Mouse (Mus musculus) CH12.LX (cell line): ENCODE measurements at regions not wholly inside any gene's neighbourhood (a gene's known extent, or its start where the extent isn't known, plus 50 kb on each side); places are given as distances from the start of the nearest gene placed in this dataset.

Experiments used
- DNase-seq: peaks from one replicate; pipeline ENCODE4 v3.0.0-alpha.2; 2013; ENCODE audit errors: extremely low read depth
- H3K27ac ChIP-seq: 2 replicates; pipeline ENCODE4 v1.5.1; 2012; ENCODE audit warnings: low read depth, mild to moderate bottlenecking, control low read depth, moderate library complexity; ENCODE audit not compliant: insufficient read depth
- H3K27me3 ChIP-seq: replicated peaks from 2 replicates; pipeline ENCODE3; 2012; ENCODE audit warnings: inconsistent platforms
- H3K36me3 ChIP-seq, 2 experiments: replicated peaks in 1 of 2; 2 replicates each; pipeline versions ENCODE3 to v1.6.1; 2012; ENCODE audit warnings: inconsistent platforms in 1 of 2, low read length in 1 of 2, mild to moderate bottlenecking in 1 of 2, mixed read lengths in 1 of 2, moderate library complexity in 1 of 2; ENCODE audit not compliant: control insufficient read depth in 1 of 2, insufficient read depth in 1 of 2
- H3K4me1 ChIP-seq, 2 experiments: 2 replicates each; pipeline ENCODE4 v1.6.1; 2012; ENCODE audit warnings: inconsistent platforms in 1 of 2, moderate library complexity in 1 of 2; ENCODE audit not compliant: insufficient read depth in 2 of 2, control insufficient read depth in 1 of 2
- H3K4me2 ChIP-seq: 2 replicates; pipeline ENCODE4 v1.6.1; 2012; ENCODE audit warnings: low read depth, mild to moderate bottlenecking, control low read depth; ENCODE audit not compliant: poor library complexity, insufficient read depth, severe bottlenecking
- H3K4me3 ChIP-seq, 3 experiments: fragments of 150-350 bp in 1 of 3; sonication (generic) in 1 of 3; replicated peaks in 1 of 3; 2 replicates each; pipeline versions ENCODE3 to v1.5.1; 2011 to 2012; ENCODE audit warnings: low read depth in 2 of 3, low read length in 2 of 3, mild to moderate bottlenecking in 2 of 3, moderate library complexity in 2 of 3, control low read depth in 1 of 3, improper control_type of control experiment in 1 of 3, inconsistent platforms in 1 of 3, mixed read lengths in 1 of 3; ENCODE audit not compliant: poor library complexity in 1 of 3
- H3K79me2 ChIP-seq: replicated peaks from 2 replicates; pipeline ENCODE4 v1.6.1; 2012; ENCODE audit warnings: mild to moderate bottlenecking, moderate library complexity; ENCODE audit not compliant: control insufficient read depth, poor library complexity, insufficient read depth, severe bottlenecking; ENCODE audit errors: extremely low read depth
- H3K9ac ChIP-seq: 2 replicates; pipeline ENCODE4 v1.6.1; 2012; ENCODE audit warnings: low read depth, mild to moderate bottlenecking, control low read depth, moderate library complexity; ENCODE audit not compliant: insufficient read depth
- H3K9me3 ChIP-seq: replicated peaks from 2 replicates; pipeline ENCODE3; 2012; ENCODE audit warnings: low read length, inconsistent platforms, mixed read lengths
- CHD1 ChIP-seq: IDR thresholded peaks from 2 replicates; pipeline ENCODE4 v1.6.1; 2012; ENCODE audit warnings: low read depth, low read length, improper control_type of control experiment, inconsistent platforms
- CHD2 ChIP-seq: IDR thresholded peaks from 2 replicates; pipeline ENCODE4 v1.6.1; 2011; ENCODE audit warnings: low read length, improper control_type of control experiment
- CTCF ChIP-seq, 2 experiments: IDR thresholded peaks in 1 of 2; conservative IDR thresholded peaks in 1 of 2; 2 replicates each; pipeline ENCODE4 v1.5.1; 2011 to 2012; ENCODE audit warnings: low read depth in 2 of 2, low read length in 2 of 2, improper control_type of control experiment in 1 of 2, inconsistent platforms in 1 of 2, mild to moderate bottlenecking in 1 of 2, moderate library complexity in 1 of 2
- E2F4 ChIP-seq: IDR thresholded peaks from 2 replicates; pipeline ENCODE4 v1.6.1; 2011; ENCODE audit warnings: low read depth, low read length, improper control_type of control experiment; ENCODE audit not compliant: insufficient replicate concordance
- ELF1 ChIP-seq: IDR thresholded peaks from 2 replicates; pipeline ENCODE4 v1.6.1; 2014; ENCODE audit warnings: low read depth, mild to moderate bottlenecking, inconsistent platforms, low read length, improper control_type of control experiment
- EP300 ChIP-seq: IDR thresholded peaks from 2 replicates; pipeline ENCODE4 v1.6.1; 2011; ENCODE audit warnings: low read length, improper control_type of control experiment
- GABPA ChIP-seq: IDR thresholded peaks from 2 replicates; pipeline ENCODE4 v1.6.1; 2012; ENCODE audit warnings: low read depth, low read length, improper control_type of control experiment, inconsistent platforms; ENCODE audit not compliant: insufficient replicate concordance
- IRF4 ChIP-seq: IDR thresholded peaks from 2 replicates; pipeline ENCODE4 v1.6.1; 2014; ENCODE audit warnings: low read depth, mild to moderate bottlenecking, inconsistent platforms, low read length, improper control_type of control experiment
- JUND ChIP-seq: conservative IDR thresholded peaks from 2 replicates; pipeline ENCODE4 v1.6.1; 2011; ENCODE audit warnings: low read depth, low read length, improper control_type of control experiment
- MAFK ChIP-seq: IDR thresholded peaks from 2 replicates; pipeline ENCODE4 v1.6.1; 2011; ENCODE audit warnings: low read length, improper control_type of control experiment; ENCODE audit not compliant: insufficient replicate concordance
- MAZ ChIP-seq: IDR thresholded peaks from 2 replicates; pipeline ENCODE4 v1.6.1; 2012; ENCODE audit warnings: low read depth, mild to moderate bottlenecking, inconsistent platforms, low read length, improper control_type of control experiment, moderate library complexity
- MEF2A ChIP-seq: IDR thresholded peaks from 2 replicates; pipeline ENCODE4 v1.6.1; 2014; ENCODE audit warnings: low read depth, mild to moderate bottlenecking, inconsistent platforms, low read length, improper control_type of control experiment, borderline replicate concordance
- MXI1 ChIP-seq: IDR thresholded peaks from 2 replicates; pipeline ENCODE4 v1.6.1; 2011; ENCODE audit warnings: mild to moderate bottlenecking, low read depth, low read length, improper control_type of control experiment
- NELFE ChIP-seq: IDR thresholded peaks from 2 replicates; pipeline ENCODE4 v1.6.1; 2011; ENCODE audit warnings: low read depth, low read length, improper control_type of control experiment
- RAD21 ChIP-seq: IDR thresholded peaks from 2 replicates; pipeline ENCODE4 v1.6.1; 2011; ENCODE audit warnings: low read depth, mild to moderate bottlenecking, low read length, improper control_type of control experiment, moderate library complexity
- SIN3A ChIP-seq: IDR thresholded peaks from 2 replicates; pipeline ENCODE4 v1.6.1; 2012; ENCODE audit warnings: low read length, improper control_type of control experiment, inconsistent platforms
- TBP ChIP-seq: conservative IDR thresholded peaks from 2 replicates; pipeline ENCODE4 v1.6.1; 2011; ENCODE audit warnings: low read depth, low read length, improper control_type of control experiment
- USF2 ChIP-seq: conservative IDR thresholded peaks from 2 replicates; pipeline ENCODE4 v1.6.1; 2011; ENCODE audit warnings: low read depth, low read length, improper control_type of control experiment
- ZMIZ1 ChIP-seq: IDR thresholded peaks from 2 replicates; pipeline ENCODE4 v1.6.1; 2012; ENCODE audit warnings: low read depth, mild to moderate bottlenecking, inconsistent platforms, low read length, improper control_type of control experiment
- dilution Hi-C: fragments of 300-500 bp; cut with MboI; formaldehyde crosslinking; loops from 2 replicates; pipeline ENCODE4 v1.14.3; 2020; ENCODE audit warnings: low sequenced_read_pairs; ENCODE audit not compliant: extremely low pct_unique_long_range_greater_than_20kb, extremely low pct_ligation_motif_present
- in situ Hi-C: fragments of 300-500 bp; cut with MboI; formaldehyde crosslinking; loops from 3 replicates; pipeline ENCODE4 v1.14.3; 2019; ENCODE audit warnings: low sequenced_read_pairs, low pct_ligation_motif_present, low pct_unique_long_range_greater_than_20kb, mixed read lengths

GRCm38 (mm10) chr13:107419363-107420155 lies 397.6 kb upstream of the Kif2a start:
- Histone ChIP-seq H3K27me3 (no peaks in the 10 kb centered on the region), H3K4me2 (no peak overlapping the region), H3K4me1 (no peaks in the 10 kb centered on the region), H3K9ac (no peak overlapping the region), H3K36me3 (no peaks in the 10 kb centered on the region), H3K79me2 (no peaks in the 10 kb centered on the region), H3K4me3 (no peak overlapping the region), H3K9me3 (no peaks in the 10 kb centered on the region), H3K27ac (no peak overlapping the region)
- no peak for TF ChIP-seq USF2
- peak; percentile 2; the same call in 1 of the 2 replicates for TF ChIP-seq RAD21
- dilution Hi-C loops = no loop called here
- in situ Hi-C loops = no loop called here
- DNase-seq = no peak

GRCm38 (mm10) chr13:107410267-107410666 lies 388.3 kb upstream of the Kif2a start:
- Histone ChIP-seq H3K4me2 (no peak overlapping the region), H3K27me3 (no peaks in the 10 kb centered on the region), H3K4me3 (no peak overlapping the region), H3K27ac (no peak overlapping the region), H3K9ac (no peak overlapping the region), H3K36me3 (no peaks in the 10 kb centered on the region), H3K9me3 (no peaks in the 10 kb centered on the region), H3K4me1 (no peaks in the 10 kb centered on the region), H3K79me2 (no peaks in the 10 kb centered on the region)
- no peak for DNase-seq
- TF ChIP-seq GABPA = no peak
- TF ChIP-seq NELFE = no peak
- no peak for TF ChIP-seq JUND
- TF ChIP-seq CHD1 = no peak
- no peak for TF ChIP-seq MAFK
- no peak for TF ChIP-seq ELF1
- TF ChIP-seq CHD2 = no peak
- no peak for TF ChIP-seq EP300
- TF ChIP-seq IRF4 = no peak
- no peak for TF ChIP-seq TBP
- no peak for TF ChIP-seq MAZ
- TF ChIP-seq MXI1 = no peak
- TF ChIP-seq E2F4 = no peak
- TF ChIP-seq SIN3A = no peak
- TF ChIP-seq ZMIZ1 = no peak
- no peak for TF ChIP-seq MEF2A
- TF ChIP-seq CTCF (conservative IDR thresholded peaks at IDR 0.05 in 1 of 2, IDR thresholded peaks at IDR 0.05 in 1 of 2; ENCODE audit: low read depth in 2 of 2, low read length in 2 of 2) = no peak
- in situ Hi-C loops (no loop called here), dilution Hi-C loops (no loop called here)
